Mouse (Mus musculus): Measurements from ENCODE around the gene Cgrrf1. TPM values are rescaled to one million over a fixed set of nuclear protein-coding genes. Genes with fewer than 3 reads are reported as not detected.

The Cgrrf1 gene
- polyA plus RNA-seq, 1 experiment from 2014 or later, result 13.0 TPM

DNA sequence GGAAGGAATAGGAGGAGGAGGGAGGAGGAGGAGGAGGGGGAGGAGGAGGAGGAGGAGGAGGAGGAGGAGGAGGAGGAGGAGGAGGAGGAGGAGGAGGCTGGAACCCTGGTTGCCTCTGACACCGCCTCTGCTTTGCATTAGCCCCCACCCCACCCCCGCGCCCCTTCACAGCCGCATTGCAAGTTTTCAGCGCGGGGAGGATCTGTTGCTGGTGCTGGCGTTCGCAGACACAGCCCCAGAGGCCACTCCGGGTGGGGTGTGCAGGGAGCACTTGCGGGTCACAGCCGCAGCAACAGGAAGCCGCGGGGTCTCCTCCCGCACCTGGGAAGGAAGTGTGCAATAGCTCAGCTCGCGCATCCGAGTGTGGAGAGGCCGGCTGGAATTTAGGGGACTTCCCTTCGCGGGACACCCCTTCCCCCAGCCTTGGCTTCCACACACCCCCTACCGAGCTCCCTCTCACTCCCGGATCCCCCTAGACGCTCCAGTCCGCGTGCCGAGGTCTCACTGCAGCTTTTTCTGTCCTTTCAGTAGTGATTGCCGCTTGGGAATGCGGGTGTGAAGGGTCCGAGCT is 52.0 kb downstream of the Cgrrf1 start:
- Histone ChIP-seq H3K36me3 (ENCODE audit: control insufficient read depth, insufficient read depth) (no peaks in the 10 kb centered on the region), H3K4me3 (replicated peaks; ENCODE audit: low read length) (peak overlapping the region; percentile 51), H3K4me1 (replicated peaks; ENCODE audit: control insufficient read depth, insufficient read depth, low read length) (peaks cover 29% of the 10 kb centered on the region), H3K27me3 (replicated peaks; ENCODE audit: control insufficient read depth, insufficient read depth, low read length) (no peaks in the 10 kb centered on the region), H3K27ac (ENCODE audit: low read length) (peak overlapping the region; percentile 38), H3K4me2 (ENCODE audit: low read length) (peak overlapping the region; percentile 93), H3K9ac (replicated peaks; ENCODE audit: low read depth, low read length) (peak overlapping the region; percentile 65), H3K9me3 (ENCODE audit: control insufficient read depth, low read length) (no peaks in the 10 kb centered on the region)
- under 1% methylated on average over 29 of the region's 29 CpGs for WGBS
- peak; percentile 5 for ATAC-seq

DNA sequence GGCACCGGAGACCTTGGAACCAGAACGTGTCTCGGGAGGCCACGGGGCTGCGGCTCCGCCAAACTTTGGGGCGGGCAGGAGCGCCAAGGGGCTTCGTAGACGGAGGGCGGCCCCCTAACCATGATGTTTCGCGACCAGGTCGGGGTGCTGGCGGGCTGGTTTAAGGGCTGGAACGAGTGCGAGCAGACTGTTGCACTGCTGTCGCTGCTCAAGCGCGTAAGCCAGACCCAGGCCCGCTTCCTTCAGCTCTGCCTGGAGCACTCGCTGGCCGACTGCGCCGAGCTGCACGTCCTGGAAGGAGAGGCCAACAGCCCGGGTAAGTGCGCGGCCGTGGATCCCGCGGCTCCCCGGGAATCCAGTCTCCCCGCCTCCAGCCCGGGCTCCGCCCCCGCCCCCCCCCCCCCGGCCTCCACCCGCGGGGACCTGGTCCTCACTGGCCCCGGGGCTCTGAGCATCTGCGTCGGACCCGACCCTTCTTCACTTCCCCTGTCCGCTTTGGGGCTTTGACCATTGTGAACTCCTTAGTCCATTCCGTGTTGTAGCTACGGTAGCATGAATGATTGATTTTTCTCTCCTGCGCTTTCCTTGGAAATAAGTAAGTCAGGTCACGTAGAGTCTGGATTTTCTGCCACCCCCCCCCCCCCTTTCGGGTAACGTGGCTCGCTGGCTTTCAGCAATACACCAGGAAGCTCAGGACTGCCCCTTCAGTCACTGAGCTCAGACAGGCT is 52.9 kb downstream of the Cgrrf1 start:
- peak; percentile 67 for ATAC-seq
- Histone ChIP-seq H3K9ac (replicated peaks; ENCODE audit: low read depth, low read length) (peak overlapping the region; percentile 65), H3K27me3 (replicated peaks; ENCODE audit: control insufficient read depth, insufficient read depth, low read length) (no peaks in the 10 kb centered on the region), H3K4me2 (ENCODE audit: low read length) (peak overlapping the region; percentile 93), H3K9me3 (ENCODE audit: control insufficient read depth, low read length) (no peaks in the 10 kb centered on the region), H3K4me1 (replicated peaks; ENCODE audit: control insufficient read depth, insufficient read depth, low read length) (peaks cover 29% of the 10 kb centered on the region), H3K4me3 (replicated peaks; ENCODE audit: low read length) (peak overlapping the region; percentile 51), H3K36me3 (ENCODE audit: control insufficient read depth, insufficient read depth) (no peaks in the 10 kb centered on the region), H3K27ac (ENCODE audit: low read length) (peak overlapping the region; percentile 38)
- under 1% methylated on average over 46 of the region's 52 CpGs for WGBS

DNA sequence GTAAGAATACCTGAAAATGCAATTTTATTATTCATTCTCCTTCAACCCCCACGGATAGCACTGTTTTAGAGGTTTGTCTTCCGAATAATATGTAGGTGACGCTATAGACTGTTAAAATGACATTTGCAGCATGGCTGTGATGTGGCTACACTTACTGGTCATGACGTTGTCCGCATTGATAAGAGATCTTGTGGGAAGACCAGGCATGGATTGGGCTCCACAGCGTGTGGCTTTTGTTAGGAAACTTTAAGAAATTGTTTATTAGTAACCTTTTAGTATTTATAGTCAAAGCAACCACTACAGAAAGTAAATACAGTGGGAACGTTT is 53.5 kb downstream of the Cgrrf1 start:
- Histone ChIP-seq H3K4me2 (ENCODE audit: low read length) (peak overlapping the region; percentile 93), H3K27me3 (replicated peaks; ENCODE audit: control insufficient read depth, insufficient read depth, low read length) (no peaks in the 10 kb centered on the region), H3K27ac (ENCODE audit: low read length) (no peak overlapping the region), H3K36me3 (ENCODE audit: control insufficient read depth, insufficient read depth) (no peaks in the 10 kb centered on the region), H3K4me3 (replicated peaks; ENCODE audit: low read length) (peak overlapping the region; percentile 51), H3K4me1 (replicated peaks; ENCODE audit: control insufficient read depth, insufficient read depth, low read length) (peaks cover 29% of the 10 kb centered on the region), H3K9me3 (ENCODE audit: control insufficient read depth, low read length) (no peaks in the 10 kb centered on the region), H3K9ac (replicated peaks; ENCODE audit: low read depth, low read length) (peak overlapping the region; percentile 65)
- ATAC-seq, result no peak
- WGBS, result 3% methylated on average over 7 of the region's 7 CpGs

DNA sequence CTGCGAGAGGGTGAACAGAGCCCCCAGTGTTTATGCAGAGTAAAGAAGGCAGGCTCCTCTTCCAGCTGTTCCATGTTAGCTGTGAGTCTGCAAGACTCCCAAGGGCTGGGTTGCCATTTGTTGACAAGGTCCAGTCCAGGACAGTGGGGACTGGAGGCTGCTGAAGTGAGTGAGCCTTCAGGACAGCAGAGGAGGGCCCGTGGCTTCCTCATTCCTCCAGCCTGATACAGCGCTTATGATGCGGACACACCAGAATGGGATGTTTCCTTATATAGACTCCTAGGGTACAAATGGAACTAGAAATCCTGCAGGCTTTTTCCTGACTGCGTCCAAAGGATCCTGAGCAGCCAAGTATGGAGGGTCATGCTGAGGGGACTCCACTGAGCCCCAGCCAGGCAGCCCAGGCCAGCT is 54.0 kb downstream of the Cgrrf1 start:
- Histone ChIP-seq H3K4me3 (replicated peaks; ENCODE audit: low read length) (peak overlapping the region; percentile 51), H3K9me3 (ENCODE audit: control insufficient read depth, low read length) (no peaks in the 10 kb centered on the region), H3K9ac (replicated peaks; ENCODE audit: low read depth, low read length) (no peak overlapping the region), H3K27ac (ENCODE audit: low read length) (no peak overlapping the region), H3K4me2 (ENCODE audit: low read length) (peak overlapping the region; percentile 93), H3K27me3 (replicated peaks; ENCODE audit: control insufficient read depth, insufficient read depth, low read length) (no peaks in the 10 kb centered on the region), H3K4me1 (replicated peaks; ENCODE audit: control insufficient read depth, insufficient read depth, low read length) (peaks cover 29% of the 10 kb centered on the region), H3K36me3 (ENCODE audit: control insufficient read depth, insufficient read depth) (no peaks in the 10 kb centered on the region)
- ATAC-seq, result no peak
- 18% methylated on average over 5 of the region's 5 CpGs for WGBS

DNA sequence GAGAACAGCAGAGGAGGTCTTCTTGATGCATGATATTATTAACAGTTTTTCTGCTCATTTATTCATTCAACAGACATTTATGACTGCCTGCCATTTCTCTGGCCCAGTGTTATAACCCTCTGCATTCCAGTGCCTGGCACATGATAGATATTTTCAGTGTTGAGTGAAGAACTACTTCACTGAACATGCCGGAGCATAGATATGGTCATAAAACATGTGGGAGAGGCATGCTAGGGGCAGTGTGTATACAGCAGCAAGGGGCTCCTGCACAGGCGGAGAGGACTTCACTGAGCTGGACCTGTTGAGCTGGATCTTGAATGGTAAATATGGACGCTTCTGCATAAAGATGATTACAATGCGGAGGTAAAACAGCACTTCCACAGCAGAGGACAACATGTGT is 57.2 kb downstream of the Cgrrf1 start:
- no peak overlapping the region for H3K9ac ChIP-seq (replicated peaks; ENCODE audit: low read depth, low read length)

DNA sequence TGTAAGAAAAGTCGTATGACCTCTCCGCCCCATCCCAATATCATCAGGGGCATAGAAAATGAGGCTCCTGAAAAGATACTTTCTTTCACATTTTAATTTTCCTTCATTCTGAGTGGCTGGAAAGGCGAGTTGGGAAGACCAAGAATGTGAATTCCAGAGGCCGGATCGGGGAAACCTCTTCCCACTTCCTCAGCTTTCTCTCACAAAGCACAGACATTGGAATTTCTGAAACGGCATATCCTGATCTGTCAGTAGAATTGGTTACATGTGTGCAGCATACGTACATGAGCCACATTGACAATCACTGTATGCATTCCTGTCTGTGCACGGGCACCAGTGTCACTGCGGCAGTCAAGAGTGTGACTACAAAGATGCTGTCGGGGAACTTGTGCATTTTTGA is 62.0 kb downstream of the Cgrrf1 start:
- no peak overlapping the region for H3K4me2 ChIP-seq (ENCODE audit: low read length)
- H3K9ac ChIP-seq (replicated peaks; ENCODE audit: low read depth, low read length), result no peak overlapping the region
- no peak overlapping the region for H3K27ac ChIP-seq (ENCODE audit: low read length)
- H3K4me1 ChIP-seq (replicated peaks; ENCODE audit: control insufficient read depth, insufficient read depth, low read length), result no peaks in the 10 kb centered on the region
- WGBS, result 91% methylated on average over 10 of the region's 10 CpGs
- no peaks in the 10 kb centered on the region for H3K27me3 ChIP-seq (replicated peaks; ENCODE audit: control insufficient read depth, insufficient read depth, low read length)
- H3K9me3 ChIP-seq (ENCODE audit: control insufficient read depth, low read length), result no peaks in the 10 kb centered on the region
- no peak overlapping the region for H3K4me3 ChIP-seq (replicated peaks; ENCODE audit: low read length)
- ATAC-seq, result no peak
- H3K36me3 ChIP-seq (ENCODE audit: control insufficient read depth, insufficient read depth), result no peaks in the 10 kb centered on the region

More for the DNA sequence above, 57.2 kb downstream of the Cgrrf1 start:
- no peak overlapping the region for H3K4me3 ChIP-seq (replicated peaks; ENCODE audit: low read length)
- H3K27ac ChIP-seq (ENCODE audit: low read length), result no peak overlapping the region
- 94% methylated on average over 4 of the region's 4 CpGs for WGBS
- peaks cover 11% of the 10 kb centered on the region for H3K4me1 ChIP-seq (replicated peaks; ENCODE audit: control insufficient read depth, insufficient read depth, low read length)
- no peaks in the 10 kb centered on the region for H3K9me3 ChIP-seq (ENCODE audit: control insufficient read depth, low read length)
- H3K4me2 ChIP-seq (ENCODE audit: low read length), result no peak overlapping the region
- no peaks in the 10 kb centered on the region for H3K27me3 ChIP-seq (replicated peaks; ENCODE audit: control insufficient read depth, insufficient read depth, low read length)
- H3K36me3 ChIP-seq (ENCODE audit: control insufficient read depth, insufficient read depth), result no peaks in the 10 kb centered on the region
- ATAC-seq, result no peak

DNA sequence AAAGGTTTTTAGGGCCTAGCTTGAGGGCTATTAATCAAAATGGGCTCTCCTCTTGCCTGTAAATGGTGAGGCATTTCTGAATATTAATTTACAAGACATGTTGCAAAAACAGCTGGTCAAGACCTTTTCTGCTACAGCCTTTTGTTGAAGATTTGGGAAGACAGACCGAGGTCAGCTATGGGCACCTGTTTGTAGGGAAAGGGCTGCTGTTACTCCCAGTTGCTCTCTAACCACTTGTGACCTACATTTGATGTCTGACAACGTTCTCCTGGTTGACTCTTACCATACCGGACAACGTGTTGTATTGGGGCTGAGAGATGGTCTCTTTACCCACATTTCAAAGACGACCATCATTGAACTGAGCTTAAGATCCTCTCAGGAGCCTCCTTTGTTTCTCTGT is 66.0 kb downstream of the Cgrrf1 start:
- Histone ChIP-seq H3K9me3 (ENCODE audit: control insufficient read depth, low read length) (no peaks in the 10 kb centered on the region), H3K36me3 (ENCODE audit: control insufficient read depth, insufficient read depth) (no peaks in the 10 kb centered on the region), H3K27me3 (replicated peaks; ENCODE audit: control insufficient read depth, insufficient read depth, low read length) (no peaks in the 10 kb centered on the region), H3K4me2 (ENCODE audit: low read length) (no peak overlapping the region), H3K4me3 (replicated peaks; ENCODE audit: low read length) (no peak overlapping the region), H3K27ac (ENCODE audit: low read length) (no peak overlapping the region), H3K4me1 (replicated peaks; ENCODE audit: control insufficient read depth, insufficient read depth, low read length) (no peaks in the 10 kb centered on the region), H3K9ac (replicated peaks; ENCODE audit: low read depth, low read length) (no peak overlapping the region)
- 84% methylated on average over 5 of the region's 5 CpGs for WGBS
- no peak for ATAC-seq

DNA sequence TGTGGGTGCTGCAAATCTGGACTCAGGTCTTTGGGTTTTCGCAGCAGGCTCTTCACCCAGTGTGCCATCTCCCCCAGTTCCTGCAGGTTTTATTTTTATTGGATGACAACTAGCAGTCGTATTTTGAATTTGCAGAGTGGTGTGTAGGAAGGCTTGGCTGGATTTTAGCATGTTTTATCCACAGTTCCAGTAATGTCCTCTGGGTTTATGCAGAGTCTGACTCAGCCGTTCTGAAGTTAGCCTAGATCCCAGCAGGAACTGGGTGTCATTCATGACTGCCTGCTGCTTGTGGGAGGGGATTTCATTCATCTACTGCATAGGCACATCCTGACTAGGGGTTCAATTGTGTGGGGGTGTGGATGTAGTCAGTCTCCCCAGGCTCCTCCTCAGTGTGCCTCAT is 66.7 kb downstream of the Cgrrf1 start:
- WGBS, result 70% methylated on average over 3 of the region's 3 CpGs
- Histone ChIP-seq H3K27me3 (replicated peaks; ENCODE audit: control insufficient read depth, insufficient read depth, low read length) (no peaks in the 10 kb centered on the region), H3K4me1 (replicated peaks; ENCODE audit: control insufficient read depth, insufficient read depth, low read length) (no peaks in the 10 kb centered on the region), H3K36me3 (ENCODE audit: control insufficient read depth, insufficient read depth) (no peaks in the 10 kb centered on the region), H3K27ac (ENCODE audit: low read length) (no peak overlapping the region), H3K9ac (replicated peaks; ENCODE audit: low read depth, low read length) (no peak overlapping the region), H3K9me3 (ENCODE audit: control insufficient read depth, low read length) (no peaks in the 10 kb centered on the region), H3K4me2 (ENCODE audit: low read length) (no peak overlapping the region), H3K4me3 (replicated peaks; ENCODE audit: low read length) (no peak overlapping the region)
- ATAC-seq, result no peak

DNA sequence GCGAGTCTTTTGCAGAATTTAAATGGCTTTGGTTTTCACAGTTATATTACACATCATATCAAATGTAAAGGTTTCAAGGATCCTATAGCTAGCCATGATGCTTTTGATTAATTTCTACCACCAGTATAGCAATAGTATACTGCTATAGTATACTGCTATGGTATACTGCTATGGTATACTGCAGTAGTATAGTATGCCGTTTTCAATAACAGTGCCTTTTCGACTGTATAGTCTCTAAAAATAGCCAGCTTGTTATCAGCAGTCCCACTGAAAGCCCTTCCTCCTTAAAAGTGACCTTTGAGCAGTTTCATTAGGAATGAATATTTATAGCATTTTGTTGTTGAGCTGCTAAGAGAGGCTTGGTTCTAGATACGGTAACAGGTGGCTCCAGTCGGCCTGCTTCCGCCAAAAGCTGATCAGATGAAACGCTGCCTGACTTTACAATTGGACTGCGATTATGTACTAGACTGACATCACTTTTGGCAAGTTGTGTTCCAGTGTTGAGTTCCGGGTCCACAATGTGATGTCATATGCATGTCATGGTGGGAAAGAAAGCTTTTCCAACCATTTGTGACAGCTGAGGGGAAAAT is 70.7 kb downstream of the Cgrrf1 start:
- Histone ChIP-seq H3K4me2 (ENCODE audit: low read length) (no peak overlapping the region), H3K4me1 (replicated peaks; ENCODE audit: control insufficient read depth, insufficient read depth, low read length) (no peaks in the 10 kb centered on the region), H3K27me3 (replicated peaks; ENCODE audit: control insufficient read depth, insufficient read depth, low read length) (no peaks in the 10 kb centered on the region), H3K36me3 (ENCODE audit: control insufficient read depth, insufficient read depth) (no peaks in the 10 kb centered on the region), H3K9me3 (ENCODE audit: control insufficient read depth, low read length) (no peaks in the 10 kb centered on the region), H3K4me3 (replicated peaks; ENCODE audit: low read length) (no peak overlapping the region), H3K27ac (ENCODE audit: low read length) (no peak overlapping the region), H3K9ac (replicated peaks; ENCODE audit: low read depth, low read length) (no peak overlapping the region)
- ATAC-seq, result no peak
- 90% methylated on average over 9 of the region's 9 CpGs for WGBS

All from forebrain, embryonic 16.5 days (tissue).